Mouse (Mus musculus) brain, embryonic 14.5 days (tissue): ENCODE measurements at regions not wholly inside any gene's neighbourhood (a gene's known extent, or its start where the extent isn't known, plus 50 kb on each side); places are given as distances from the start of the nearest gene placed in this dataset.

Experiments used
- CTCF ChIP-seq: fragments of 200-500 bp; IDR thresholded peaks from 2 replicates; pipeline ENCODE4 v1.5.1; 2012; ENCODE audit warnings: inconsistent platforms, mild to moderate bottlenecking, moderate library complexity, borderline replicate concordance; ENCODE audit not compliant: insufficient read depth, insufficient read length; ENCODE audit errors: extremely low read depth
- POLR2A ChIP-seq: fragments of 200-500 bp; IDR thresholded peaks from 2 replicates; pipeline ENCODE4 v1.6.1; 2012; ENCODE audit warnings: mild to moderate bottlenecking, inconsistent platforms, borderline replicate concordance; ENCODE audit not compliant: poor library complexity, insufficient read depth, insufficient read length, severe bottlenecking; ENCODE audit errors: extremely low read depth

- TF ChIP-seq CTCF: no peak
- no peak for TF ChIP-seq POLR2A
Measured at GRCm38 (mm10) chr10:126748696-126749466, 152.3 kb downstream of the Atp23 start.
